Mouse (Mus musculus): ENCODE data around the gene Tmem231.

The Tmem231 gene

DNA sequence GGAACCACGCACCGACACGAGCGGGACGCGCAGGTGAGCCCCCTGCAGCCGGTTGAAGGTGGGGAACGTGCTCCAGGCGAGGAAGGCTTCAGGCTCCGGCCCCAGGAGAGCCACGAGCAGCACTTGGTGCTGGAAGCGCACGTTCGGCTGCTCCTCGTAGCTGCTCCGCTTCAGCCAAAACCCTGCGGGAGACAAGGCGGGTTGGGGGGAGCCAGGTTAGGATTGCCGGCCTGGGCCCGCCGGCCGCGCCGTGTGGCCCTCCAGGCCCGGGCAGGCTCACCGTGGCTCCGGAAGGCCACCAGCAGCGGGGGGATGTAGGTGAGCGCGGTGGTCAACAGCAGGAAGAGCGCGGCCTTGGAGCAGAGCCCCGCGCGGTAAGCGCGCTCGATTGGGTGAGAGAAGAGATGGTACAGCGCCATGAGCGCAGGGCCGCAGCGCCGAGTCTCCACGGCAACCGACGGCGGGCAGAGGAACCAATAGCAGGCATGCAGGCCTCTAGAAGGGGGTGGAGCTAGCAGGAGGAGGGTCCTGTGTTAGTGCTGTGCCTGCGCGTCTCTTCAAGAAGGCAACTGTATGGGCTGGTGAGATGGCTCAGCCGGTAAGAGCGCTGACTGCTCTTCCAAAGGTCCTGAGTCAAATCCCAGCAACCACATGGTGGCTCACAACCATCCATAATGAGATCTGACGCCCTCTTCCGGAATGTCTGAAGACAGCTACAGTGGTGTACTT, at the start of gene Tmem231:
TSS of gene Tmem231 (minus strand) at position 534 of the 729 bp plus-strand sequence.
- peak; percentile 91 for DNase-seq (ENCODE audit: low read depth)

DNA sequence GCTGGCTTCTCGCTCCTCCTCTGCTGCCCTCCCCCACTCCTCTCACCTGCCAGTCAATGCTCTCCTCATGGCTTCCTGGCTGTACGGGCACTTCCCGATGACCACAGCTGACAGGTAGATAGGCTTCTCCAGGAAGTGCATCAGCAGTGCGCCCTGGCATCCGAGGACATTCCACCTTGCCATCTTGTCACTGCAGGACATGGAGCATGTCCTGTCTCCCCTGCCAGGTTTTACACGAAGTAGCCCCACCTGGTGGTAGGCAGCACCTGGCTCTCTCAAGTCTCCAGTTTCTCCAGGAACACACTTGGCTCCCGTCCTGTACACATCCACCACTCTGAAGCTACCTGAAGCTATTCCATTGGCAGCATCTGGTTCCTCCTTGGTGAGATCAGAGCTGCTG, 48.4 kb upstream of the Tmem231 start:
- DNase-seq (ENCODE audit: low read depth), result peak; percentile 55

DNA sequence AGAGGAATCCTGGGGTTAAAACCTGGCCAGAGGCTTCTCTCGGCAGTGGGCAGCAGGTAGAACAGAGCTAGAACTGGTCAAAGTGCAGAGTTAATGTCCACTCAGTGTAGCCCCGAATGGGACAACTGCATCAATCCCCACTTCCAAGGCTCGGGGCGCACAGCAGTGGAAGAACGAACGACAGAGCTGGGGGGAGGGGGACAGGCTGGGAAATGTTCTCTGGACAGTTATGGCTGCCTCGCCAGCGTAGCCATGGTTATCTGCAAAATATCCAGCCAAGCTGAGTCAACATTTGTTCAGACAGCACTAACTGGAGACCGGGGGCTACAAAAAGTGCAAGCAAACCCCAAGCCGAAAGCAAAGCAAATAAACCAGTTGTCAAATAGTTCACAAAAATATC, 44.5 kb upstream of the Tmem231 start:
- no peak for DNase-seq (ENCODE audit: low read depth)

DNA sequence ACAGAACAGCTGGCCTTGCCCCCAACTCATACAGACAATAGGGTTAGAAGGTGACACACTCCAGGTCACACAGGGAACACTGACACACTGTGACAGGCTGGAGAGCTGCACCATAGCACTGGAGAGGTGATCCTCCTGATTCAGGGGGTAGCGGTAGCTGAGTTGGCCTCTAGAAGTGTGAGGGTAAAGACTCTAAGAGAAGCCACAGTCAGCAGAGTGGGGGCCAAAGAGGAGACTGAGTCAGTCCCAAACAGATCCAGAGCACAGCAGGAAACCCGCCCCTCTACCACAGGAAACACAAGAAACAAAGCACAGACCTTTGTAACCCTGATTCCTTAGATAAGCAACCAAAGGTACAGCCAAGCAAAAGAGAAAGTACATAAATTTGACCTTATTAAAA, 42.6 kb upstream of the Tmem231 start:
- DNase-seq (ENCODE audit: low read depth), result peak; percentile 65

DNA sequence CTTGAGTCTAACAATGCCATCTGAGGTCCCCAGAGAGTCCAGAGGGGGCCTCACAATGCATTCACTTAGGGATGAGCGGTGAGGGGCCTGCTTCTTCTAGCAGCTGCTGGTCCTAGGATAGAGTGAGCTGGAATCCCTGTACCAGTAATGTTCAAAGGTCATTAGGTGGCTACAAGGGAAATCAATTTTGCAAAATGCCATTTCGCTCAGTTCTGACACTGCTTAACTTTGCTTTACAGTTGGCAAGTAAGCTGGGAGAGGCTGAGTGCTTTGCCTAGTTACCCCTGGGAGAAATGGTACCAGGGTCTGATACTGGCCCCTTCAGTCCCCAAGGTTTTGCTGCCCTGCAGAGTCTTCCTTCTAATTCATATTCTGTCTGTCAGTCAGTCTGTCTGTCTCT, 42.0 kb upstream of the Tmem231 start:
- DNase-seq (ENCODE audit: low read depth), result no peak

DNA sequence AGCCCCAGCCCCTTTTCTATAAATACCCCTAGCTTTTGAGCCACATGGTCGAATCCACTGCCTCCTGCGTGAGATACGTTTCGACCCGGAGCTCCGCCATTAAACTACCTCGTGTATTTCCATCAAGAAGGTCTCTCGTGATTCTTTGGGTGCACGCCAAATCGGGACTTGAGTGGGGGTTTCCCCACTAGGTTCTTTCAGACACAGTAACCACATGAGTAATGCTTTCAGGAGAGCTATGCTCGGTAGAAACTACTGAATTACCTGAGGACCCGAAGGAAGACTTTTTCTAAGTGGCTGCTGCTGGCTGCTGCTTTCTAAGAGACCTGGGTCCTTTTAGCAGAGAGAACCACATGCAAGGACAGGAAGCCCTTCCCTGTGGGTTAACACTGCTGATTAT, 40.5 kb upstream of the Tmem231 start:
- peak; percentile 53 for DNase-seq (ENCODE audit: low read depth)

DNA sequence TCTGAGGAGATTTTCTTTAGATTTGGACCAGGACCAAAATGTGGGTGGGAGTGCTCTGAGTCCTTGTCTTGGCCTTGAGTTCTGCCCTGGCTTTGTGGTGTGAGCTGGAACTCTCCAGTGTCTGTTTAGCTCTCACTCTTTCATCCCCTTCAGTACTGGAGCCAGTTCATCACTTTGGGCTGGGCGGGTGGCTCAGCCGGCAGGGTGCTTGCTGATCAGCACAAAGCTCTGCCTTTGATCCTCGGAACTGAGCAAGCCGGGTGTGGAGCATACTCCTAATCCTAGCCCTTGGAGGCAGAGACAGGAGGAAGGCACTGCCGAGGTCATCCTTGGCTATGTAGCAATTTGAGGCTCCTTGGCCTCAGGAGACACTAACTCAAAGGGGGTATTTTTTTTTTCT, 35.3 kb upstream of the Tmem231 start:
- no peak for DNase-seq (ENCODE audit: low read depth)

DNA sequence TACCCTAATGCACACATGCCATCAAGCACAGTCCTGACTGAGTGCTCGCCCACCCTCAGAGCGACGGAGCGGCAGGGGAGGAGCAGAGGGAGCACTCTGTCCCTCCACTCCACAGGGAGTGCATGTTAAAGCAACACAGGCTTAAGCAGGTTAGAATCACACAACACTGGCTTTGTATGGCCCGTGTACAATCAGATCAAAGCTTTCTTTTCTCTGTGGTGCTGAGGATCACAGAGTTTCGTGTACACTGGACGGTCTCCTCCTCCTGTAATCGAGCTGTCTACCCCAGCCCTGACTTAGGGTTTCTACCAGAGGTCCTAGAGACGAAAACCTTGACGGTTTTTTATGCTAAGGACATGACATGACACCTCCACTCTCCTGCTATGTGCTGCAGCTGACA, 34.9 kb upstream of the Tmem231 start:
- no peak for DNase-seq (ENCODE audit: low read depth)

DNA sequence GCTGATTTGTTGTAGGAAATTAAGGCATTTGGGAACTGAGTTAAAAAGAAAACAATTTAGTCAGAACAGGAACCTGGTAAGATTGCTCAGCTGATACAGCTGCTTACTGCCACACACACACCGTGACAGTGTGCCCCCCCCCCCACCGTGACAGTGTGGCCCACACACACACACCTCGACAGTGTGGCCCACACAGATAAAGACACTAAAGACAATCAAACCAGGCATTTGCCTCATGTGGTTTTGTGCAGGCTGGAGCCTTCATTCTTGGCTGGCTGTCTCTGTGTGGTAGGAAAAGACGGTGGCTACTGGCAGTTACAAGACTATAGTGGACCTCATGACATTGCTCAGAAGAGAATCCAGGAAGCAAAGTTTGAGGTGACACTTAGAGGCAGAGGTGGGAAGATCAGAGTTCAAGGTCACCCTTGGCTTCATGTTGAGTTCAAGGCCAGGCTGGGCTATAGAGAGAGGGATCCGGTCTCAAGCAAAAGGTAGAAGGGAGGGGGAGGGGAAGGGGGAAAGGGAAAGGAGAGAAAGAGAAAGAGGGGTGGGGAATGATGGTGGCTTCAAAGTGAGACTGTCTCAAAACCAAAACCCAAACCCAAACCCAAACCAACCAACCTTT, 33.7 kb upstream of the Tmem231 start:
- peak; percentile 33 for DNase-seq (ENCODE audit: low read depth)

DNA sequence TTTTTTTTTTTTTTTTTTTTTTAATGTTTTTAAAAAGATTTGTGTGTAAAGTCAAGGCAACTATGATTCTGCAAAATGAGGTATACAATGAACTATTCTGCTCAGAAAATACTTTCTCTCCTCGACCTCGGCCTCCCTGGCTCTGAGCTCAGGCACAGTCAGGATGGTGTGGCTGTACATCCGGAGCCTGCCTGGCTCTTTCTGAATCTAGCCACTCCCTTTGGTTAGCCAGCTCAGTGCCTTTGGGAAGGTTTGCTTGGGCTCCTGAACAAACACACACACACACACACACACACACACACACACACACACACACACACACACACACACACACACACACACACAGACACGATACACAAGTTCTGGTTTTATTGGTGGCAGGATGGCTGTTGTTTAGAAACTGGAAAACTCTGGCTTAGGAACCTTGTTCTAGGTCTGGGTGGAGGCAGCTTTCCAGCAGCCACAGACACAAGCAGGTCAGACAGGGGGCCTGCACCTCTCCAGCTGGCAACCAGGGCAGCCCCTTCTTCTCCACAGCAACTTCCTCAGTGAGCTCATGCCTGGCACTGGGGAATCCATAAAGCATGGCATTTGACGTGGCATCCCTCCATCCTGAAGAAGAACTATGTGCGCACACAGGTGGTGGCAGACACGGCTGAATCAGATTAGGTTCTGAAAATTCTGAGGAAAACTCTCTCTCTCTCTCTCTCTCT, 31.3 kb upstream of the Tmem231 start:
- DNase-seq (ENCODE audit: low read depth), result no peak

DNA sequence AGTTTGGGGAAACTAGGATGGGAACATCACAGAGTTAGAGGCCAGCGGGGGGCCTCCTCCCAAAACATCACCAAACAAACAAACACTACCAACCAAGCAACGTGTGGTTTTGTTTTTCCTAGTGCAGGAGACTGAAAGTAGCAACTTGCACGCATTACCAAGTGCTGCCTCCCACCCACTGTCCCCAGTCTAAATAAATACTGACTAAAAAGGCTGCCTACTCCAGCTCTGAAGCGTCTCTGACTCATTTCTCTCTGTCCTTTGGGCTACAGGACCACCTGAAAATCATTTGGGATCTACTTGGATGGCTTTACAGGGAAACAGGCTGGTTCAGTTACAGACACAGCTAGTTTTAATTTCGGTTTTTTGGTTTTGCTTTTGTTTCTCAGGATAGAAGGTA, 30.7 kb upstream of the Tmem231 start:
- DNase-seq (ENCODE audit: low read depth), result no peak

DNA sequence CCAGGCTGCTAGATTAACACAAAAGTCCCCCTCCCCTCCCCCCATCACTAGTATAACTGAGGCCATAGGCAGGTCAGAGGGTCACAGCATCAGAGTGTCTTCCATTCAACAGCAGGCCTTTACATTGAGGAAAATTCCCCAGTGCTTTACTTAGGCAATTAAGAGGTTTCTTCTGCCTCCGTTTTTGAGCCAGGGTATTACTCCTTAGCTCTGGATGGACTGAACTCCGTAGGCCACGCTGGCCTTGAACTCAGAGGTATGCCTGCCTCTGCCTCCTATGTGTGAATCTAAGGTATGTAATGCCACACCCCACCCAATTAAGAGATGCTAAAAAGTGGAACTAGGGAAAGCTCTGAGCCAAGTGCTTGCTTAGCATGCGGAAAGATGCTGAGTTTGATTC, 29.9 kb upstream of the Tmem231 start:
- DNase-seq (ENCODE audit: low read depth), result no peak

DNA sequence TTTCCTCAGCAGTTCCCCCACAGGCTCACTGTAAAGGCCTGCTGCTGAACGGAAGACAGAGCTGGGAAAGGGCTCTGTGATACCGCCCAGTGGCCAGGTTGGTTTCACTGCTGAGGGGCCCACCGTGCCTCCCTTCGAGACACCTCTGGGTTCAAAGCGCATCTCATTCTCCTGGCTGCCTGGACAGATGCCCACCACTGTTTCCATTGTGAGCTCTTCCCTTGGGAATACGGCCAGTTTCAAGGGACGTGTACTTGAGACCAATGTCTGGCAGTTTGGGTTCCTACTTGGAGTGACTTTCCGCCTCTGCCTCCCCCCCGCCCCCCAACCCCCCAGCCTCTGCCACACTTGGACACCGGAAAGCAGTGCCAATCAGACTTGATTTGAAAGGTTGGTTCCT, 29.4 kb upstream of the Tmem231 start:
- no peak for DNase-seq (ENCODE audit: low read depth)

DNA sequence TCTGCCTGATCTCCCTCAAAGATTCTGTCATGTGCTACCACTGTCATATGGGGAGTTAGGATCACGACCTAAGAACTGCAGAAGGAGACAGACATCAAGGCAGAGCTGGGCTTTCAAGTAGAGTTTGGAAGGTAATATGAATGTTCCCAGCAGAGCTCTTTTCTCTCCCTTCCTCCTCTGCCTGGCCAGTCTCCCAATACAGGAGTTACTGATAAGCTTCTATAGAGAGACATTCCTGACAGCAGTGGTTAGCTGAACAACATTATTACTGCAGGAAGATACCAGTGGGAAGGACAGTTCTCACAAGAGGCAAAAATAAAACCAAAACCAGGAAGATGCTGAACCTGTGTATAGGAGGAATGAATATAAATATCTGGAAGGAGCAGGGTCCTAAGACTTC, 28.9 kb upstream of the Tmem231 start:
- DNase-seq (ENCODE audit: low read depth), result no peak

DNA sequence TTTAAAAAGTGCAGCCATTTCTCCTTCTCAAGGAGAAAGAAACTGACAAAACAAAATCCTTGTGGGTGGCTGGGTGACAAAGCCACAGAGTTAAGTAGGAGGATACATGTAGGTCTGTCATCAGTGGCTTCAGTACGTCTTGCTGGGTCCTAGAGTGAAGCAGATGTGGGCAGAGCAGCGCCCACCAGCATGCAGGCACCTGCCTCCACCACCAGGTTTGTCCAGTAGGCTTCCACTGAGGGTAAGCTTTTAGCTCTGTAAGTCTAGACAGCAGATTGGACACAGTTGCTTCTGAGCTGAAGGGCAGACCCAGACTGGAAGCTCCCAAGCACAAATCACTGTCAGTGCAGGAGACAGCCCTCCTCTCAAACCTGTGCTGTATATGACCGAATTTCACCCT, 27.6 kb upstream of the Tmem231 start:
- no peak for DNase-seq (ENCODE audit: low read depth)

DNA sequence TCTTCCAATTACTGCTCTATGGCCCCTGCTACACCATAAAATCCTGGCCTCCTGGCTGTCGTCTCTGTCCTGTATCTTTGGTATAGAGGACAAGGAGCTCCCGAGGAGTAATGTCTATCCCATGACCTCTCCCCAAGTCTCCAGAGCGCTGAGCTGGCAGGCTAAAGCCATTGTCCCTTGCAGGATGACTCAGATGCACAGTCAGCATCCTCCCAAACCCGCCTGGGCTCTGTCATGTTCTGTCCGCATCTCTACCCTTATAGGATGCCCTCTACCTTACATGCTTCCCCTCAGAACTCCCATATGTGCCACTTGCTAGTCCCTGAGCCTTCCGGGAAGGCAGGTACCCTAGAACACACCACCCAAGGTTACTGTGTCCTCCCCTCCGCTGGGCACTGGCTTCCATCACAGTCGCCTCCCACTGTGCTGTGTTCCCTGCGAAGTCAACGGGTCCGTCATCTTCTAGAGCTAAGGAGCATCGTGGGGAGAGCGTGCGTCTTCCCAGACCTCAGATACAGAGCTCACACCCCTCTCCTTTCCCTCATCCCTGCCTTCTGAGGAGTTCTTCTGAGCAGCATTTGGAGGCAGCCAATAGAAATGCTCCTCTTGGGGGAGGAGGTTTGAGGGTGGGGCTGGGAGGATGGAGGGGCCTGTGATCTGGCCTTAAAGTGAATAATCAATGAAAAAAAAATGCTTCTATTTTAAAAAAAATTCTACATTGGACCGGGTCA, 27.1 kb upstream of the Tmem231 start:
- no peak for DNase-seq (ENCODE audit: low read depth)

DNA sequence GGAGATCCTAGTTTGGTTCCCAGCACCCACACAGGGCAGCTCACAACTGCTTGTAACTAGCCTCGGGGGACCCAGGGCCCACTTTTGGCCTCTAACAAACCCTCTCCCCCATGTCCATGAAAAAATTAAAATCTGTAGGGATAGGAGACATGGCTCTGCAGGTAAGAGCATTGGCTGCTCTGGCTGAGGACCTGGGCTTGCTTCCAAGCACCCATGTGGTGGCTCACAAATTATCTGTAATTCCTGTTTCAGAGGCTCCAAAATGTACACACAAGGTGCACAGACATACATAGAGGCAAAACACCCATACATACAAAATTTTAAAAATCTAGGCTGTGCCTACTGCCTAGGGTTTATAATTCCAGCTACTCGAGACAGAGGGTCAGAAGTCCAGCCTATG, 23.6 kb upstream of the Tmem231 start:
- no peak for DNase-seq (ENCODE audit: low read depth)

DNA sequence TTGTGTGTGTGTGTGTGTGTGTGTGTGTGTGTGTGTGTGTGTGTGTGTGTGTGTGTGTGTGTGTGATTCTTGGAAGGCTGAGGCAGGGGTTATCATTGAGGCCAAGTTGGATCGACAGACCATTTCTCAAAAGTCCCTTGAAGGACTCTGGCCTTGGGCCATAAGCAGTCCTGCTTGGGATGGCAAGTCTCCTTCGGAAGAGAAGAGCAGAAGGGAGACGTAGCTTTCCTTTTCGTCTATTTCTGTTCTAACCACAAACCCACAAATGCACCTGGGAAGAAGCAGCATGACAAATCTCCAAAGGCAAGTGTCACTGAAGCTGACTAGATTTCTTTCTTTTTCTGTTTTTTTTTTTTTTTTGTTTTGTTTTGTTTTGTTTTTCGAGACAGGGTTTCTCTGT, 22.2 kb upstream of the Tmem231 start:
- DNase-seq (ENCODE audit: low read depth), result peak; percentile 58

DNA sequence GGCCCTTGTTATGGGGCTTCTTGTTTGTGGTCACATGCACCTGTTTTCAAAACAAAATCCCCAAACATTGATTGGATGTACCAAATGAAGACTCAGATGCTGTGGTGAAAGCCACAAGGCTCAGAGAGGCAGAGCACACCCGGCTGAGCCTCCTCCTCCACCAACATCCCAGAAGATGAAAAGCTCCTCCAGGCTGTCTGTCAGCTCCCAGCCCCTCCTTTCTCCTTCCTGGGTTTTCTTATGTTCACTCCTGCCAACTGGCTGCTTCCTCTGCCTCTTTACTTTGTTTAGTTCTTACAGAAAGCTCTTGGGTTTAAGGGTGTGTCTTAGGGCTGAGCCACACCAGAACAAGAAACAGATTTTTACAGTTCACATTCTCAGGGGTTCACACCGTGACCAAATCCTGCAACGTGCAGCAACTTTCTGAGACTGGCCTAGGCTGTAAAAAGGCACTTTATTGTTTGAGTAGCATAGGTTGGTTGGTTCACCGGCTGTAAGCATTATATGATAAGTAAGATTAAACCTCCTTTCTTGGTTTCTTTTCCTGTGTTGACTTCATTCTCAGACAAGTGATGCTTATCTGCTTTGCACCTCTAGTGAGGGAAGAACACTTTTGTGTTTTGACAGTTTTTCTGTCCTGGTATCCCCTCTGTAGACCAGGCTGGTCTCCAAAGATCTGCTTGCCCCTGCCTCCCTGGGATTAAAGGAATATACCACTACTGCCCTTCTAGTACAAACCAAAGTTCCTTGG, 21.3 kb upstream of the Tmem231 start:
- DNase-seq (ENCODE audit: low read depth), result peak; percentile 43

DNA sequence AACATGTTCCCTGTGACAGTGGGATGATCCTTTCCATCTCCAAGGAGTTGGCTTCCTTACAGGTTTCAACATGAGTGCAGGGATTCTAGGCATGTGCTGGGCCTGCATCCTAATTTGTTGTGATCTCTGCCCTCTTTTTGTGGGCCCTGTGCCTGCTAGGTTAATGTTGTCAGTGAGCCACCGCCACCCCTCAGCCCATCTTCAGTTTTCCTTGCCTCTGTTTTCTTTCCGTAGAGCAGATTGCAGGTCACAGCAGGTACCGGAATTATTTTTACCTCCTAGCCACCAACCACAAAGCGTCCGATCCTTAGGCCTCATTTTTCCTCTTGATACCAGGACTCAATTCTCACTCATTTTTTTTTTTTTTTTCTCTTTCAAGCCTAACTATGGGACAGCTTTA, 18.3 kb upstream of the Tmem231 start:
- no peak for DNase-seq (ENCODE audit: low read depth)

DNA sequence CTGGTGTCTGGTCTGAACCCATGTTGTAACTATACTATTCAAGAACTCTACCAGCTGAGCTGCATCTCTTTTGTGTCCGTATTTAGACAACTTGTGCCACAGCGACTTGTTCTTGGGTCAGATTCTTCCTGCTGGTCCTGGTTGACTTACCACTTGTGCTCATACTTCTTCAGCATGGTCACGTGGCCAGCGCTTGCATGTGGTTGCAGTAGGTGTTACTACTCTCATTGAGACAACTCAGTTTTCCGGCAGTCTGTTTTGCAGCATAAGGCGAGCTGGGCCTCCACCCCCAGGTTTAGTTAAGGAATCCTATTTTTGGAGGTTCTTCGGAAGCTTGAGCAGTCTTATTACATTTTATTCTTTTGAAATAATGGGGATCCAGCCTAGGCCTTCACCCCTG, 17.6 kb upstream of the Tmem231 start:
- DNase-seq (ENCODE audit: low read depth), result no peak

DNA sequence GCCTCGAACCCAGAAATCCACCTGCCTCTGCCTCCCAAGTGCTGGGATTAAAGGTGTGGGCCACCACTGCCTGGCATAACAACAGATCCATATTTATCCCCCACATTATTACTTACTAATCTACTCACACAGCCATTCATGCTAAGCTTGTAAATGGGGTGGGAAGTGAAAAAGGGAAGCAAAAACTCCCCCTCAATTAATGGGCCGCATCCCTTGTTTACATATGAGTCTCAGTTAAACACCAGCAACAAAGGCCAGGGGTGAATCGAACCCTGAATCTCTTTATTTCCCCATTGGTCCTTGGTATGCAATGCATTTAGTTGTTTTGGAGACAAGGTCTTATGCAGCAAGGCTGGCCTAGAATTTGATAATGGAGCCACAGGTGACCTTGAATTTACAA, 17.2 kb upstream of the Tmem231 start:
- no peak for DNase-seq (ENCODE audit: low read depth)

Data from naive thymus-derived CD4-positive, alpha-beta T cell, adult 2 months (primary cell).